Mouse (Mus musculus): ENCODE measurements around the gene Zfp59. TPM values are rescaled to one million over a fixed set of nuclear protein-coding genes. Genes with fewer than 3 reads are reported as not detected.
"Not testable (repeated sequence)": the region's sequence is repeated elsewhere in the genome, so short reads cannot be mapped to it uniquely, and the experiment has no call there.

The Zfp59 gene
- total and polyA plus RNA-seq, 2 experiments: 0.31 to 2.5 TPM

GRCm38 (mm10) chr7:27859301-27860251, 21.2 kb downstream of the Zfp59 start:
- DNase-seq (ENCODE audit: extremely low read depth, low read depth, low spot score): no peak
- Histone ChIP-seq H3K27me3 (ENCODE audit: control insufficient read depth, insufficient read depth, low read length) (no peaks in the 10 kb centered on the region), H3K4me1 (ENCODE audit: control insufficient read depth, insufficient read depth, low read length) (peaks cover 2% of the 10 kb centered on the region), H3K79me2 (ENCODE audit: control insufficient read depth, insufficient read depth, low read length) (no peaks in the 10 kb centered on the region), H3K36me3 (ENCODE audit: control insufficient read depth, insufficient read depth, low read length) (peaks cover 4% of the 10 kb centered on the region), H3K9ac (ENCODE audit: low read depth, low read length) (peak overlapping the region; percentile 64), H3K27ac (replicated peaks; ENCODE audit: insufficient read depth, low read depth, low read length) (no peak overlapping the region), H3K4me3 (ENCODE audit: insufficient read depth, low read depth, low read length) (peak overlapping the region; percentile 68)
- 28% methylated on average over 10 of the region's 10 CpGs for whole genome bisulfite sequencing
- TF ChIP-seq CTCF (IDR thresholded peaks at IDR 0.05; ENCODE audit: low read depth, low read length) (no peak), POLR2A (IDR thresholded peaks at IDR 0.05; ENCODE audit: extremely low read depth, insufficient read depth, low read length) (no peak)

DNA sequence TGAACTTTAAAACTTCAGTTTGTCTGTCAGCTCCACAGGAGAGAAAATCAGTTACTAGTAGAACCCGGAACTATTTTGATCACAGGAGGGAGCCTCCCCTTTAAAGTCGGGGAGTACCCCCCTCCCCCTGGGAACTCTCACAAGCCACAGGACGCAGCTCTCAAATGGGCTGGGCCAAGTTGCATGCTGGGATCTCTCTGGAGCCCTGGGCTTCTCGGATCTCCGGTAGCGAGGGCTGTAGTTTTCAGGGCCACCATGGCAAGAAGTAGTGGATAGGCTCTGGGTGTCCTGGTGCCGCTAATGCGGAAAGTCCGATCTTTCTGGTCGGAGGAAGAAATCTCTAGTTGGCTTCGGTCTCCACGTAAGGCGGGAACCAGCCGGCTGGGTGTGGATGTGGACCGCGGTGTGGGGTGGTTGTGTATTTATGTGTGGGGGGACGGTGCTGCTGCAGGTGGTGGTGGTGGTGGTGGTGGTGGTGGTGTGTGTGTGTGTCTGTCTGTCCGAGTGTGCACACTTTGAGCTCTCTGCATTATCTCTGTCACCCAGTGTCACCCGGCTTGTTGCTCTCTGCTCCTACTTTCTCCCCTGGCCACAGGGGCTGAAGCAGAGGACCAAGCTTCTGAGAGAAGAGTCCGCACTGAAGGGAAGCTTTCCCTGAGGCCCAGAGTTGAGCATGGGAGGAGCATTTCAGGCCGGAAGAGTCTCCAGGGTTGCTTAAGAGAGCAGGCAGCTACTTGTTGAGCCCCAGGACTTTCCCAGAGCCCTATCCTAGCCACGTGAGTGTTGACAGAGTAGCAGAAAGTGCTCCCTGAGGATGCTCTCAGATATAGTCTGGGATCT, 22.2 kb downstream of the Zfp59 start:
- Histone ChIP-seq H3K27me3 (ENCODE audit: control insufficient read depth, insufficient read depth, low read length) (no peaks in the 10 kb centered on the region), H3K4me1 (ENCODE audit: control insufficient read depth, insufficient read depth, low read length) (peaks cover 2% of the 10 kb centered on the region), H3K27ac (replicated peaks; ENCODE audit: insufficient read depth, low read depth, low read length) (peak overlapping the region; percentile 30; the same call in 1 of the 2 replicates), H3K9ac (ENCODE audit: low read depth, low read length) (peak overlapping the region; percentile 64), H3K36me3 (ENCODE audit: control insufficient read depth, insufficient read depth, low read length) (peaks cover 4% of the 10 kb centered on the region), H3K79me2 (ENCODE audit: control insufficient read depth, insufficient read depth, low read length) (no peaks in the 10 kb centered on the region), H3K4me3 (ENCODE audit: insufficient read depth, low read depth, low read length) (peak overlapping the region; percentile 68)
- 1% methylated on average over 22 of the region's 22 CpGs for WGBS
- TF ChIP-seq CTCF (IDR thresholded peaks at IDR 0.05; ENCODE audit: low read depth, low read length) (no peak), POLR2A (IDR thresholded peaks at IDR 0.05; ENCODE audit: extremely low read depth, insufficient read depth, low read length) (no peak)
- DNase-seq (ENCODE audit: extremely low read depth, low read depth, low spot score): peak; percentile 68

DNA sequence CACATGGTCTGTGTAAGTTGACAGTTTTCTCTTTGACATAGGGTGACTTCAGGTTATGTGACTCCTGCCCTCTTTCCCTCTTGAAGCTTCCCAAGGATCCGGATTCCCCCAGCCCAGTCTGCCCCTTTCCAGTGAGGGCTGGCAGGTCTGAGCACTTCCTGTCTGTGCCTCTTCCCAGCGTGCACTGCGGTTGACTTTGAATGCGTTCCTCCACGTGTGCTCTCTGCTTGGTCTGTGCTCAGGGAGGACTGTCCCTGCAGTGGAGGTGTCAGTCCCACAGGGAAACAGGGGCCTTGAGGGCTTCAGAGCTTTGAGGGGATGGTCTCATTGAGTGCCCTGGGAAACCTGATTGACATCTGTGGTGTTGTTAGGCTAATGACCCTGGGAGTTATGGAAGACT, 24.2 kb downstream of the Zfp59 start:
- not testable (repeated sequence) for H3K27ac ChIP-seq (replicated peaks; ENCODE audit: insufficient read depth, low read depth, low read length); DNase-seq (ENCODE audit: extremely low read depth, low read depth, low spot score); H3K36me3 ChIP-seq (ENCODE audit: control insufficient read depth, insufficient read depth, low read length); H3K9ac ChIP-seq (ENCODE audit: low read depth, low read length); H3K27me3 ChIP-seq (ENCODE audit: control insufficient read depth, insufficient read depth, low read length); H3K4me3 ChIP-seq (ENCODE audit: insufficient read depth, low read depth, low read length); H3K79me2 ChIP-seq (ENCODE audit: control insufficient read depth, insufficient read depth, low read length); H3K4me1 ChIP-seq (ENCODE audit: control insufficient read depth, insufficient read depth, low read length)
- 87% methylated on average over 5 of the region's 5 CpGs for WGBS

DNA sequence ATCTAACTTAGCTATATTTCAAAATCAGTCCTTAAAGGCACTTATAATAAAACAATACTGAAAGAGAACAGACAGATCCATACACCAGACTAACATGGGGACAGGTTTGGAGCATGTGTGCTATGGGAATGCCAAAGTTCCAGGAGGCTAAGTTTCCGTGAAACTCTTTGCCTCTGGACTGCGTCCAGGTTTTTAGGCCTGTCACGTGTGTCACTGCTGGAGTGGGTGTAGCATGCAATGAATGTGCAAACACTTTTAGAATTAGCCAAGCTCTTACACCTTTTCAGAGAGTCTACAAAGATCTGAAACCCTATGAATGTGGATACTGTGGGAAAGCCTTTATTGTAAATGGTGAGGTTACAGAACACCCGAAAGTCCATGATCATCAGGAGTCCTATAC, 43.3 kb downstream of the Zfp59 start:
- H3K79me2 ChIP-seq (ENCODE audit: control insufficient read depth, insufficient read depth, low read length): no peaks in the 10 kb centered on the region
- H3K9ac ChIP-seq (ENCODE audit: low read depth, low read length): no peak overlapping the region
- TF ChIP-seq POLR2A (IDR thresholded peaks at IDR 0.05; ENCODE audit: extremely low read depth, insufficient read depth, low read length) (no peak), CTCF (IDR thresholded peaks at IDR 0.05; ENCODE audit: low read depth, low read length) (no peak)
- peaks cover 31% of the 10 kb centered on the region for H3K36me3 ChIP-seq (ENCODE audit: control insufficient read depth, insufficient read depth, low read length)
- H3K27ac ChIP-seq (replicated peaks; ENCODE audit: insufficient read depth, low read depth, low read length): no peak overlapping the region
- WGBS: 95% methylated on average over 4 of the region's 4 CpGs
- no peaks in the 10 kb centered on the region for H3K27me3 ChIP-seq (ENCODE audit: control insufficient read depth, insufficient read depth, low read length)
- no peak overlapping the region for H3K4me3 ChIP-seq (ENCODE audit: insufficient read depth, low read depth, low read length)
- H3K4me1 ChIP-seq (ENCODE audit: control insufficient read depth, insufficient read depth, low read length): no peaks in the 10 kb centered on the region
- no peak for DNase-seq (ENCODE audit: extremely low read depth, low read depth, low spot score)

DNA sequence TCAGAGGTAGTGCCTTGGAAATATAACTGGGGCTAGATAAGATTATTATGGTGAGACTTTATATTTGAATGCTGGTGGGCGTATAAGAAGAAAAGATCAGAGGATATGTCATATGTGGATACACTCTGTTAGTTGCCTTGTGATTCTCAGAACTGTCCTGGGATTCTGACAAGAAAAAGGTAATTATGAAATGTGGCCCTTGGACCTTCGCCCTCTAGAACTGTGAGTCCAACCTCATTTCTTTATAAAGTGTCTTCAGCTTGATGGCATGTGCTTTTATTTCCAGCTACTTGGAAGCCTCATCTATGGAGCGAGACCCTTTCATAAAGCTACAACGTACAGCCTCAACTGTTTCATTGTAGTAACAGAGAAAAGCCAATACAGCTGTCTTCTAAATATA, 62.2 kb downstream of the Zfp59 start:
- no peaks in the 10 kb centered on the region for H3K36me3 ChIP-seq (ENCODE audit: control insufficient read depth, insufficient read depth, low read length)
- peak; percentile 5 for DNase-seq (ENCODE audit: extremely low read depth, low read depth, low spot score)
- no peak for TF ChIP-seq CTCF (IDR thresholded peaks at IDR 0.05; ENCODE audit: low read depth, low read length)
- no peak for TF ChIP-seq POLR2A (IDR thresholded peaks at IDR 0.05; ENCODE audit: extremely low read depth, insufficient read depth, low read length)
- WGBS: 92% methylated on average over 4 of the region's 4 CpGs
- H3K27ac ChIP-seq (replicated peaks; ENCODE audit: insufficient read depth, low read depth, low read length): no peak overlapping the region
- H3K79me2 ChIP-seq (ENCODE audit: control insufficient read depth, insufficient read depth, low read length): no peaks in the 10 kb centered on the region
- H3K9ac ChIP-seq (ENCODE audit: low read depth, low read length): no peak overlapping the region
- no peaks in the 10 kb centered on the region for H3K27me3 ChIP-seq (ENCODE audit: control insufficient read depth, insufficient read depth, low read length)
- H3K4me1 ChIP-seq (ENCODE audit: control insufficient read depth, insufficient read depth, low read length): no peaks in the 10 kb centered on the region
- H3K4me3 ChIP-seq (ENCODE audit: insufficient read depth, low read depth, low read length): no peak overlapping the region
